Mouse (Mus musculus): ENCODE results near the gene Slc39a2. TPM values are rescaled to one million over a fixed set of nuclear protein-coding genes. Genes with fewer than 3 reads are reported as not detected.
A peak's percentile ranks its signal among the peaks of the same experiment; 100 is the strongest.

Slc39a2 gene
- polyA plus RNA-seq, 1 experiment from 2014 or later = 0.15 TPM

GRCm38 (mm10) chr14:51877517-51877916 lies 15.2 kb upstream of the Slc39a2 start:
- no peaks in the 10 kb centered on the region for H3K36me3 ChIP-seq (ENCODE audit: control insufficient read depth, insufficient read depth, low read length)
- H3K9me3 ChIP-seq (ENCODE audit: control insufficient read depth, low read length) = no peaks in the 10 kb centered on the region
- H3K4me3 ChIP-seq (ENCODE audit: low read depth, low read length) = no peak overlapping the region
- H3K4me2 ChIP-seq (ENCODE audit: low read depth, severe bottlenecking) = no peak overlapping the region
- DNase-seq (ENCODE audit: low spot score) (no peak), ATAC-seq (ENCODE audit: insufficient number of reproducible peaks, low FRiP score, low TSS enrichment, low read depth) (no peak)
- no peaks in the 10 kb centered on the region for H3K27me3 ChIP-seq (ENCODE audit: control insufficient read depth, insufficient read depth, low read length)
- H3K4me1 ChIP-seq (ENCODE audit: control insufficient read depth, insufficient read depth, low read length) = no peaks in the 10 kb centered on the region
- H3K27ac ChIP-seq (replicated peaks; ENCODE audit: low read depth, low read length) = no peak overlapping the region
- H3K9ac ChIP-seq (ENCODE audit: low read length) = no peak overlapping the region
- WGBS = 85% methylated on average over 3 of the region's 3 CpGs

DNA sequence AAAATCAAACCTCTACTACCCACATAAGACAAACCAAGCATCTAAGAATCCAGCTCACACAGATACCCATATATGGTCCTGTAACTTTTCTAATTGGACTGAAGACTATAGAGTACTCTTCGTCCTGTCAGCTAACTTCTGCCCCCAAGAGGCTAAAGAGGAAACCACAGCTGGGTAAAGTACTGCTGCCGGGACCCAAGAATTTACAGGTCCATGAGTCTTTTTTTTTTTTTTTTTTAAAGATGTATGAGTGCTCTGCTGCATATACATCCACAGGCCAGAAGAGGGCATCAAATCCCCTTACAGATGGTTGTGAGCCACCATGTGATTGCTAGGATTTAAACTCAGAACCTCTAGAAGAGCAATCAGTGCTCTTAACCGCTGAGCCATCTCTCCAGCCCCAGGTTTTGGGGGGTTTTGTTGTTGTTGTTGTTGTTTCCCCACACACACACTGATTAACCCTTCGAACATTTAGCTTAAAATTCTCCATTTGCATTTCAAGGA lies 9.1 kb upstream of the Slc39a2 start:
- Histone ChIP-seq H3K9ac (ENCODE audit: low read length) (no peak overlapping the region; the same call in 1 of the 2 replicates), H3K9me3 (ENCODE audit: control insufficient read depth, low read length) (no peaks in the 10 kb centered on the region), H3K4me2 (ENCODE audit: low read depth, severe bottlenecking) (peak overlapping the region; percentile 81), H3K27me3 (ENCODE audit: control insufficient read depth, insufficient read depth, low read length) (no peaks in the 10 kb centered on the region), H3K36me3 (ENCODE audit: control insufficient read depth, insufficient read depth, low read length) (peaks cover 4% of the 10 kb centered on the region; the same call in 1 of the 2 replicates), H3K4me3 (ENCODE audit: low read depth, low read length) (peak overlapping the region; percentile 72; the same call in 1 of the 2 replicates), H3K4me1 (ENCODE audit: control insufficient read depth, insufficient read depth, low read length) (peaks cover 8% of the 10 kb centered on the region), H3K27ac (replicated peaks; ENCODE audit: low read depth, low read length) (0 out of 2 replicates have a peak overlapping the region, but pooled peaks have one; percentile 33)
- 0% methylated on average over 4 of the region's 4 CpGs for WGBS
- peak; percentile 49 for ATAC-seq (ENCODE audit: insufficient number of reproducible peaks, low FRiP score, low TSS enrichment, low read depth)
- DNase-seq (ENCODE audit: low spot score) = peak; percentile 80

GRCm38 (mm10) chr14:51884031-51884544 lies 8.6 kb upstream of the Slc39a2 start:
- Histone ChIP-seq H3K9me3 (ENCODE audit: control insufficient read depth, low read length) (no peaks in the 10 kb centered on the region), H3K27me3 (ENCODE audit: control insufficient read depth, insufficient read depth, low read length) (no peaks in the 10 kb centered on the region), H3K4me1 (ENCODE audit: control insufficient read depth, insufficient read depth, low read length) (peaks cover 8% of the 10 kb centered on the region), H3K27ac (replicated peaks; ENCODE audit: low read depth, low read length) (peak overlapping the region; percentile 74; the same call in 1 of the 2 replicates), H3K4me2 (ENCODE audit: low read depth, severe bottlenecking) (peak overlapping the region; percentile 81), H3K9ac (ENCODE audit: low read length) (peak overlapping the region; percentile 45), H3K36me3 (ENCODE audit: control insufficient read depth, insufficient read depth, low read length) (peaks cover 9% of the 10 kb centered on the region), H3K4me3 (ENCODE audit: low read depth, low read length) (peak overlapping the region; percentile 72)
- ATAC-seq (ENCODE audit: insufficient number of reproducible peaks, low FRiP score, low TSS enrichment, low read depth) = peak; percentile 44; the same call in 1 of the 2 replicates
- WGBS = 2% methylated on average over 14 of the region's 14 CpGs
- no peak for DNase-seq (ENCODE audit: low spot score)

DNA sequence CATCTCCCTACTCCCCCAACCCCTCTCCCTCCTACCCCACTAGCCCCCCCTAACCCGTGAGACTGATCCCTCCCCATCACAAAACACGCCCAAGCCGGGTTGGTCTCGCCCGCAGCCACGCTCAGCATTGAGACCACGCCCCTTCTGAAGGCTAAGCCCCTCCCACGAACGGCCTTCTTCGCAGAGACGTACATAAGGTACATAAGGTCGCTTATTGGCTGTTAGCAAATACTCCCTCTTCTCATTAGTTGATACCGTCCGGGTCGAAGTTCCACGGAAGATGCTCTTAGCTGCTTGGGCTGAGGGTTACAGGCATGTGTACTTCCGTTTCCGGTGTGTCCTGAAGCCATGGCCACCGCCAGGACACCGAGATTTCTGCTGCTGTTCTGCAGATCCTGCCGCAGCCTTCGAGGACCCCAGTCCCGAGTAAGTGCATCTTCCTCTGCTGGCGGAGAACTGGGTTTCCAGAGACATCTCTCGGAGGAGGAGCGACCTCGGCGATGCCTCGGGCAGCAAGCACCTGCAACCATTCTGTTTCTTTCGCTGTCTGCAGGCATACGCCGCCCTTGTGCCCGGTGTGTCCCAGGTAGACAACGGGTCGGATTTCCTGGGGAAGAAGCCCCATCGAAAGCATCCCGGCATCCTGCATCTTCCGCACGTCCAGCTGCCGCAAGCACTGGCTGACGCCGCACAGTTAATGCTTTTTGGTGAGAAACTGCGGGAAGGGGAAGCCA lies 7.9 kb upstream of the Slc39a2 start, which contains the start of gene Mettl17:
Gene Mettl17, plus strand, starts transcription at position 245 of the 734 bp plus-strand sequence.
- no peaks in the 10 kb centered on the region for H3K9me3 ChIP-seq (ENCODE audit: control insufficient read depth, low read length)
- peak within 1 kb of the TSS; percentile 74 for H3K27ac ChIP-seq (replicated peaks; ENCODE audit: low read depth, low read length)
- peak within 1 kb of the TSS; percentile 73 for H3K9ac ChIP-seq (ENCODE audit: low read length)
- peak; percentile 91 for ATAC-seq (ENCODE audit: insufficient number of reproducible peaks, low FRiP score, low TSS enrichment, low read depth)
- peak within 1 kb of the TSS; percentile 72 for H3K4me3 ChIP-seq (ENCODE audit: low read depth, low read length)
- DNase-seq (ENCODE audit: low spot score) = peak; percentile 98
- H3K4me2 ChIP-seq (ENCODE audit: low read depth, severe bottlenecking) = peak within 1 kb of the TSS; percentile 81
- under 1% methylated on average over 43 of the region's 43 CpGs for WGBS
- peaks cover 12% of the 10 kb centered on the region for H3K36me3 ChIP-seq (ENCODE audit: control insufficient read depth, insufficient read depth, low read length)
- H3K27me3 ChIP-seq (ENCODE audit: control insufficient read depth, insufficient read depth, low read length) = no peaks in the 10 kb centered on the region
- H3K4me1 ChIP-seq (ENCODE audit: control insufficient read depth, insufficient read depth, low read length) = peaks cover 8% of the 10 kb centered on the region

DNA sequence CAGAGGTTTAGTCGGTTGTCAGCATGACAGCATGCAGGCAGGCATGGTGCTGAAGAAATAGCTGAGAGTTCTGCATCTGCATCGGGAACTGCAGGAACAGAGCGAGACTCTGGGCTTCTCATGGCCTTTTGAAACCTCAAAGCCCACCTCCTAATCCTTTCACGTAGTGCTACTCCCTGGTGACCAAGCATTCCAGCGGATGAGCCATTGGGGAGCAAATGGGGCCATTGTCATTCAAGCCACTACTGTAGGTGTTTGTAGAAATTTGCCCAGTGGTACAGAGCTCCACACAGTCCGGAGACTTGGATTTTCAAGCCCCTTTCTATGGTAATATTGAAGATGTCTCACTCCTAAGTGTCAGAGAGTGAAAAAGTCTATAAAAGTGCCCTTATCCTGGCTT lies 6.6 kb upstream of the Slc39a2 start:
- Histone ChIP-seq H3K36me3 (ENCODE audit: control insufficient read depth, insufficient read depth, low read length) (peaks cover 13% of the 10 kb centered on the region), H3K4me1 (ENCODE audit: control insufficient read depth, insufficient read depth, low read length) (peaks cover 8% of the 10 kb centered on the region), H3K4me2 (ENCODE audit: low read depth, severe bottlenecking) (peak overlapping the region; percentile 81; the same call in 1 of the 2 replicates), H3K9me3 (ENCODE audit: control insufficient read depth, low read length) (no peaks in the 10 kb centered on the region), H3K27me3 (ENCODE audit: control insufficient read depth, insufficient read depth, low read length) (no peaks in the 10 kb centered on the region), H3K27ac (replicated peaks; ENCODE audit: low read depth, low read length) (no peak overlapping the region), H3K9ac (ENCODE audit: low read length) (no peak overlapping the region), H3K4me3 (ENCODE audit: low read depth, low read length) (no peak overlapping the region)
- ATAC-seq (ENCODE audit: insufficient number of reproducible peaks, low FRiP score, low TSS enrichment, low read depth) = no peak
- 63% methylated on average over 6 of the region's 6 CpGs for WGBS
- no peak for DNase-seq (ENCODE audit: low spot score)

- Histone ChIP-seq H3K4me2 (ENCODE audit: low read depth, severe bottlenecking) (no peak overlapping the region), H3K36me3 (ENCODE audit: control insufficient read depth, insufficient read depth, low read length) (peaks cover 17% of the 10 kb centered on the region), H3K4me1 (ENCODE audit: control insufficient read depth, insufficient read depth, low read length) (peaks cover 8% of the 10 kb centered on the region), H3K27ac (replicated peaks; ENCODE audit: low read depth, low read length) (no peak overlapping the region), H3K9me3 (ENCODE audit: control insufficient read depth, low read length) (no peaks in the 10 kb centered on the region), H3K4me3 (ENCODE audit: low read depth, low read length) (no peak overlapping the region), H3K9ac (ENCODE audit: low read length) (no peak overlapping the region), H3K27me3 (ENCODE audit: control insufficient read depth, insufficient read depth, low read length) (no peaks in the 10 kb centered on the region)
- DNase-seq (ENCODE audit: low spot score) = no peak
- no peak for ATAC-seq (ENCODE audit: insufficient number of reproducible peaks, low FRiP score, low TSS enrichment, low read depth)
- 91% methylated on average over 6 of the region's 6 CpGs for WGBS
Measured at GRCm38 (mm10) chr14:51889833-51890232, 2.9 kb upstream of the Slc39a2 start.

DNA sequence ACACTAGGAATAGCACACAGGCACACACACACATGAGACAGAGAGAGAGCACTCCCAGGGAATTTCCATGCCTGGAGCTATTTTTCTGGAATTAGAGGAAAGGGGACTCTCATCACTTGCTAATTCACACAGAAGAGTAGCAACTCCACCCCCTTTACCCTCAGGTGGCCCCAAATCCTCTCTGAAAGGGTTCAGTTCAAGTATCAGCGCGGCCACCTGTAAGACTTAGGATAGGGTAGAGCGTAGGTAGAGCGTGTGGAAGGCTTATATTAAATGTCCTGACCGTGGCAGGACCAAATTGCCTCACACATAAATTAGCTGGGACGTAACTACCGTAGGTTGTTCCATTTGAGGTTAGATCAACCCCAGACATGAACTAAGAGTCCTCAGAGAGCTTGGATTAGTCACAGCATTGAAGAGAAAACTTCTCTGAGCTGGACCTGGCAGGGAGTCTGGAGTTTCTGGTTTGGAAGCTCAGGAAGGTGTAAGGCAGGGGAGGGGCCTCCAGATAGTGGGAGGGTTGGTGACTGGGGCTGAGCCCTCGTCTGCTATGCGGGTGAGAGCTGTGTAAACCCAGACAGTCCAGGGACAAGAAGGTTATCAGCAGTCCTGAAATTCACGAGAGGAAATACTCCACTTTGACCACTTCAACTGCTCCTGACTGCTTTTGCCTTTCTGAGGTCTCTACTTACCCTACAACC lies 555 bp downstream of the Slc39a2 start:
- WGBS = 20% methylated on average over 10 of the region's 10 CpGs
- no peak overlapping the region for H3K4me3 ChIP-seq (ENCODE audit: low read depth, low read length)
- no peak overlapping the region for H3K27ac ChIP-seq (replicated peaks; ENCODE audit: low read depth, low read length)
- no peak overlapping the region for H3K9ac ChIP-seq (ENCODE audit: low read length)
- no peak overlapping the region for H3K4me2 ChIP-seq (ENCODE audit: low read depth, severe bottlenecking)
- DNase-seq (ENCODE audit: low spot score) (no peak), ATAC-seq (ENCODE audit: insufficient number of reproducible peaks, low FRiP score, low TSS enrichment, low read depth) (no peak)
- H3K9me3 ChIP-seq (ENCODE audit: control insufficient read depth, low read length) = no peaks in the 10 kb centered on the region
- no peaks in the 10 kb centered on the region for H3K4me1 ChIP-seq (ENCODE audit: control insufficient read depth, insufficient read depth, low read length)
- peaks cover 14% of the 10 kb centered on the region for H3K36me3 ChIP-seq (ENCODE audit: control insufficient read depth, insufficient read depth, low read length)
- H3K27me3 ChIP-seq (ENCODE audit: control insufficient read depth, insufficient read depth, low read length) = no peaks in the 10 kb centered on the region

DNA sequence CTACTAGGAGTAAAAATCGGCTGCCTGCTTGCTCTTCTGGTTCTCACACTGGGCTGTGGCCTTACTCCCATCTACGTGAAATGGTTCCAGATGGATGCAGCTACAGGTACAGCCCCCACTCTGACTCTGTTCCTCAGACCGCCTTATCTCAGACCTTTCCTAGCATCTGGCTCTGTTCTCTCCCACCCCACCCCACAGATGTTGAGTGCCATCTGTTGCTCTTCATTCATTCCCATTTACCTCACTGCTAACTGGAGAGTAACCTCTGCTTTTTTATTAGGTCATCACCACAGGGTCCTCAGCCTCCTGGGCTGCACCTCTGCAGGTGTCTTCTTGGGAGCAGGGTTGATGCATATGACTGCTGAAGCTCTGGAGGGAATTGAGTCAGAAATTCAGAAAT lies 1.1 kb downstream of the Slc39a2 start:
- no peaks in the 10 kb centered on the region for H3K4me1 ChIP-seq (ENCODE audit: control insufficient read depth, insufficient read depth, low read length)
- H3K27ac ChIP-seq (replicated peaks; ENCODE audit: low read depth, low read length) = no peak overlapping the region
- H3K9ac ChIP-seq (ENCODE audit: low read length) = no peak overlapping the region
- no peak for DNase-seq (ENCODE audit: low spot score)
- no peaks in the 10 kb centered on the region for H3K27me3 ChIP-seq (ENCODE audit: control insufficient read depth, insufficient read depth, low read length)
- H3K36me3 ChIP-seq (ENCODE audit: control insufficient read depth, insufficient read depth, low read length) = peaks cover 11% of the 10 kb centered on the region
- no peak for ATAC-seq (ENCODE audit: insufficient number of reproducible peaks, low FRiP score, low TSS enrichment, low read depth)
- no peak overlapping the region for H3K4me2 ChIP-seq (ENCODE audit: low read depth, severe bottlenecking)
- no peaks in the 10 kb centered on the region for H3K9me3 ChIP-seq (ENCODE audit: control insufficient read depth, low read length)
- WGBS = 52% methylated on average over 3 of the region's 3 CpGs
- H3K4me3 ChIP-seq (ENCODE audit: low read depth, low read length) = no peak overlapping the region
